Mouse (Mus musculus): ENCODE measurements around the gene Sypl2.

DNA sequence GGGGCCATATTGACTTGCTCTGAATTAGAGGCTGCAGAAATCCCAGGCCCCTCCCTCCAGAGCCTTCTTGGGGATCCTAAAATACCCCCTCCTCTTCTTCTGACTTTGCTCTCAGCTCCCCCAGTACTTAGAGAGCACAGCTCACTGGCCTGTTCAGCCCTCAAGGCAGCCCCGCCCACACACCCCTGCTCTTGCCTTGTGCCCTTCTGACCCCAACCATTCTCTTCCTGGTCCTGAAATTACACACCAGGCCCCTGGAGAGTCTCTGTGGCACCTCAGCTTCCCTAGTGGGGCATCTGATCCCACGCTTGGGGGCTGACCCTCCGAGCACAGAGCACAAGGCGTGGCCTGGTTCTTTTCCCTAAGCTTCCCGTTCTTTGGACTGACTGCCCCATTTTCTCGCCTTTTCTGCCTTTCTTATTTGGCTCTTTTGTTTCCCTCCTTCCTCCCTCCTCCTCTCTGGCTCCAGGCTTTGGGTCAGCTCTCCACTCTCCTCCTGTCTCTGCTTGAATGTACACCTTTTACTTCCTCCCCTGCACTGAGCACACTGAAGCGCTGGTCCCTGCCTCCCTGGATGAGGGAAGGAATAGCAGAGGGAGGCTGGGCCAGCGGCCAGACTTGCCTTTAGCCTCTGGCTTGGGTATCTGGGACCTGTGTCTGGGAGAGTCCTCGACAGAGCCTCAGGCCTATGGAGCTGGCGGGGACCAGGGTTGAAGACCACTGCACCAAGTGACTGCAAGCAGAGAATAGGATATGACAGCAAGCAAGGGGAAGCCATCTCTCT is 60.7 kb downstream of the Sypl2 start:
- TF ChIP-seq POLR2A (IDR thresholded peaks at IDR 0.05; ENCODE audit: insufficient read length, low read depth) (no peak), MAX (IDR thresholded peaks at IDR 0.05; ENCODE audit: low read depth) (no peak), MYOD1 (IDR thresholded peaks at IDR 0.05; ENCODE audit: control insufficient read depth in 1 of 3, insufficient read length in 2 of 3, low read depth in 2 of 3) (no peak), MYOG (IDR thresholded peaks at IDR 0.05; ENCODE audit: control insufficient read depth in 1 of 3, insufficient read depth in 1 of 3, insufficient read length in 2 of 3, low read depth in 2 of 3) (no peak), SRF (IDR thresholded peaks at IDR 0.05; ENCODE audit: control insufficient read depth, insufficient read length, low read depth) (no peak), USF1 (IDR thresholded peaks at IDR 0.05; ENCODE audit: low read depth) (no peak), TCF12 (IDR thresholded peaks at IDR 0.05; ENCODE audit: insufficient read depth, poor library complexity, severe bottlenecking) (no peak), POLR2AphosphoS2 (IDR thresholded peaks at IDR 0.05; ENCODE audit: insufficient read length, low read depth) (no peak), E2F4 (IDR thresholded peaks at IDR 0.05; ENCODE audit: insufficient read depth) (no peak), REST (IDR thresholded peaks at IDR 0.05; ENCODE audit: insufficient read depth, insufficient read length) (no peak)
